Mouse (Mus musculus) kidney, postnatal 4 days (tissue): ENCODE data around the gene 9930111J21Rik1.
A peak's percentile ranks its signal among the peaks of the same experiment; 100 is the strongest.
"Not testable (repeated sequence)": the region's sequence is repeated elsewhere in the genome, so short reads cannot be mapped to it uniquely, and the experiment has no call there.

Source experiments
- DNase-seq, 2 experiments: peaks; one replicate each; pipeline ENCODE4 v3.0.0; 2021; ENCODE audit warnings: mixed read lengths in 2 of 2

Gene 9930111J21Rik1

GRCm38 (mm10) chr11:48979251-48979650 lies at the start of gene 9930111J21Rik1:
Gene 9930111J21Rik1, minus strand, starts transcription at chr11:48979398.
- DNase-seq: not testable (repeated sequence)

- not testable (repeated sequence) for DNase-seq
Observed at GRCm38 (mm10) chr11:49012074-49012473, 32.9 kb upstream of the 9930111J21Rik1 start.

- DNase-seq: not testable (repeated sequence)
Observed at GRCm38 (mm10) chr11:49006785-49007184, 27.6 kb upstream of the 9930111J21Rik1 start.

GRCm38 (mm10) chr11:49006317-49006716 lies 27.1 kb upstream of the 9930111J21Rik1 start:
- not testable (repeated sequence) for DNase-seq

GRCm38 (mm10) chr11:49000411-49000810 lies 21.2 kb upstream of the 9930111J21Rik1 start:
- not testable (repeated sequence) for DNase-seq

GRCm38 (mm10) chr11:48994018-48994417 lies 14.8 kb upstream of the 9930111J21Rik1 start, which contains the start of gene Tgtp1:
Gene Tgtp1, minus strand, starts transcription at chr11:48994172.
- peak in 1 of 2 experiments; percentile 6 for DNase-seq

- DNase-seq: not testable (repeated sequence)
Observed at GRCm38 (mm10) chr11:48993296-48993695, 14.1 kb upstream of the 9930111J21Rik1 start.

GRCm38 (mm10) chr11:48991740-48992520 lies 12.7 kb upstream of the 9930111J21Rik1 start, which contains the start of gene Gm12185:
Gene Gm12185, minus strand, starts transcription at chr11:48992226.
- not testable (repeated sequence) for DNase-seq

- DNase-seq: not testable (repeated sequence)
Observed at GRCm38 (mm10) chr11:48989981-48990380, 10.8 kb upstream of the 9930111J21Rik1 start.

GRCm38 (mm10) chr11:48988219-48988618 lies 9.0 kb upstream of the 9930111J21Rik1 start:
- DNase-seq: not testable (repeated sequence)

- not testable (repeated sequence) for DNase-seq
Observed at GRCm38 (mm10) chr11:48982848-48983247, 3.6 kb upstream of the 9930111J21Rik1 start.

- not testable (repeated sequence) for DNase-seq
Observed at GRCm38 (mm10) chr11:48980052-48980451, 854 bp upstream of the 9930111J21Rik1 start.

GRCm38 (mm10) chr11:48978240-48978939 lies 808 bp downstream of the 9930111J21Rik1 start, which contains the start of gene Olfr56:
Gene Olfr56, plus strand, starts transcription at chr11:48978889.
- not testable (repeated sequence) for DNase-seq

GRCm38 (mm10) chr11:48974686-48975085 lies 4.5 kb downstream of the 9930111J21Rik1 start:
- not testable (repeated sequence) for DNase-seq

GRCm38 (mm10) chr11:48946090-48946489 lies 33.1 kb downstream of the 9930111J21Rik1 start, which contains the start of gene Psme2b:
Gene Psme2b, minus strand, starts transcription at chr11:48946190.
- not testable (repeated sequence) for DNase-seq

- not testable (repeated sequence) for DNase-seq
Observed at GRCm38 (mm10) chr11:48939286-48939685, 39.9 kb downstream of the 9930111J21Rik1 start.

- DNase-seq: not testable (repeated sequence)
Observed at GRCm38 (mm10) chr11:48935291-48935690, 43.9 kb downstream of the 9930111J21Rik1 start.

GRCm38 (mm10) chr11:48933923-48934322 lies 45.3 kb downstream of the 9930111J21Rik1 start:
- DNase-seq: not testable (repeated sequence)

- DNase-seq: not testable (repeated sequence)
Observed at GRCm38 (mm10) chr11:48933422-48933821, 45.8 kb downstream of the 9930111J21Rik1 start.

- DNase-seq: not testable (repeated sequence)
Observed at GRCm38 (mm10) chr11:48928068-48928467, 51.1 kb downstream of the 9930111J21Rik1 start.

- not testable (repeated sequence) for DNase-seq
Observed at GRCm38 (mm10) chr11:48926437-48926836, 52.8 kb downstream of the 9930111J21Rik1 start.

GRCm38 (mm10) chr11:48923818-48924217 lies 55.4 kb downstream of the 9930111J21Rik1 start:
- not testable (repeated sequence) for DNase-seq

- no peak for DNase-seq
Observed at GRCm38 (mm10) chr11:48918380-48918779, 60.8 kb downstream of the 9930111J21Rik1 start.
